Mouse (Mus musculus) thymus, postnatal 0 days (tissue): Measurements from ENCODE around the gene Polg. TPM values are rescaled to one million over a fixed set of nuclear protein-coding genes. Genes with fewer than 3 reads are reported as not detected.

Experiments used
- DNase-seq: peaks from one replicate; pipeline ENCODE4 v3.0.0-alpha.2; 2015; ENCODE audit warnings: low spot score
- microRNA-seq: library from miRNA; unstranded; fragments of <30 nt; microRNA quantifications from one replicate; pipeline ENCODE4, GENCODE M21; 2016; ENCODE audit warnings: borderline number of aligned reads
- polyA plus RNA-seq: library from polyadenylated mRNA; unstranded; fragments of >200 nt; fragmentation: Nextera tagmentation; extraction: Ambion mirVana; gene quantifications from 2 replicates; pipeline ENCODE4 v1.2.1, GENCODE M21; 2015

Polg gene
- polyA plus RNA-seq, 1 experiment from 2014 or later, result 40.4 TPM

DNA sequence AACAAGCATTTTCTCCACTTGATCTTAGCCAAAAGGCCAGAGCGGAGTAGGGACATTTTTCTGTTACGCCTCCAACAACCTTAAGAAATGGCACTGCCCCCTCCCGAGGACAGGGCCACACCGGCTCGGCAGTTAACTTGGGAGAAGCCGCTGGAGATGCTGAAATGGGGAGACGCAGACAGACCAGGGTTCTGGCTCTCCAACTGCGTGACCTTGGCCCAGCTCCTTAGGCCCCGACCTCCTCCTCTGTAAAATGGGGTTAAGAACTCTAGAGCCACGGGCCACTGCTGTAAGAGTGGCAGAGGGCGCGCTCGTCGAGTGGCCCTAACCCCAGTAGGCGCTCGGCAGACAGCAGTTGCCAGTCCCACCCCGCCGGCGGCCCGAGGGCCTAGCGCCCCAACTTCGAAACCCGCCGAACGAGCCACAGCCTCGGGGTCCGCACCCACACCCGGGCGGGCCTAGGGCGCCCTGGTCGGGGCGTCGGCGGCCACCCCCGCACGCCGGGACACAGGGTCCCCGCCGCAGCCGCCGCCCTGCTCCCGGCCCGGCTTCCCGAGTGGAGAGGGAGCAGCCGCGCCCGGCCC is 609 bp downstream of the Polg start:
- no peak for DNase-seq

DNA sequence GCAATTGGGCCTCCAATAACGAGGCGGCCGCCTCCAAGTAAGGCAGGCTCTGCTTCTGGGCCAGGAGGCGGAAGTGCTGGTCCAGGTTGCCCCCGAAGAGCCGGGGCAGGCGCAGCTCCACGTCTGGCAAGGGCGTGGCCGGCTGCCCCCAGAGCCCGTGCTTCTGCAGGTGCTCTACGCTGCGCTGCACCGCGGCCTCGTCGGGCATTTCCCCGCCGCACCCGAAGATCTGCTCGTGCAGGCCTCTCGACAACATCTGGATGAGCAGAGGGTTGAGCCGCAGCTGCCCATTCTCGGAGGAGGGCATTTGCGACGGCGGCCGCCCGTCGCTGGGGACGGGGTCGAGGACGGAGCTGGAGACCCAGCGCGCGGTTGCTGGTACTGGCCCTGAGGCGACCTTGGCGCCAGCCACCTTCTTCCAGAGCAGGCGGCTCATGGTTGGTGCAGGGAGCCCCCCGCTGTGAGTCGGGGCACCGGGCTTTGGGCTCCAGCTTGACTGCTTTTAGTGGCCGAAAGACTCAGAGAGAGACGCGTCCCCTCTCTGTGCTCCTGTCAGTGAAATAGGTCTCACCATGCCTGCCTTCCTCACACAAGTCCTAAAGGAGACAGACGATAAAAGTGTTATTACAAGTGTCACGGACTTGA is 1.3 kb downstream of the Polg start:
- peak; percentile 30 for DNase-seq

DNA sequence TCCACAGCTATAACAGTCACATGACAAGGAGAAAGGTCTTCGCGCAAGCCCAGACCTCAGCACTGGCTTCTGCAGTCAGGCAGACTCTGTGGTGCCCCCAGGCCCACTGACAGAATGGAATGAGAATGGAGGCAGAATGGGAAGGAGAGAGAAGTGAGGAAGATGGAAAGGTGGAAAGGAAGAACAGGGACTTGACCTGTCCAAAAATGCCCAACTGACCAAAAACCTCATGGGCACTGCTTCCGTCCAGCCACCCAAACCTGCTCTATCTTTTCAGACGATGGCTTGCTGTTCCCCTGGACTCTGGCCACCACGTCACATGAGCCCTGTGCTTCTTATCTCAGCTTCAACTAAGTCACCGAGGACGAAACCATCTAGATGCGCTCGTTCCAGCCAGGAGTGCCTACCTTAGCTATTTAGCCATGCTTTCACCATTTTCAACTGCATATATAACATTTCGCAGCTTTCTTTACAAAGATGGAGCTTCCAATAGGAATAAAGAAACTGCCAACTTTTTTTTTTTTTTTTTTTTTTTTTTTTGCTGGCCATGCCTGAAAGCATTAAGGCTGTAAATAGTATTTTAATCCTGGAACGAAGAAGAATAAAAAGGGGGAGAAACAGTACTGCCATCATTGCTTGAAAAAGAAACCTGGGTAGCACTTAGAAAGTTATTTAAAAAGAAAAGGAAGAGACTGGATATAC is 2.6 kb downstream of the Polg start:
- no peak for DNase-seq

DNA sequence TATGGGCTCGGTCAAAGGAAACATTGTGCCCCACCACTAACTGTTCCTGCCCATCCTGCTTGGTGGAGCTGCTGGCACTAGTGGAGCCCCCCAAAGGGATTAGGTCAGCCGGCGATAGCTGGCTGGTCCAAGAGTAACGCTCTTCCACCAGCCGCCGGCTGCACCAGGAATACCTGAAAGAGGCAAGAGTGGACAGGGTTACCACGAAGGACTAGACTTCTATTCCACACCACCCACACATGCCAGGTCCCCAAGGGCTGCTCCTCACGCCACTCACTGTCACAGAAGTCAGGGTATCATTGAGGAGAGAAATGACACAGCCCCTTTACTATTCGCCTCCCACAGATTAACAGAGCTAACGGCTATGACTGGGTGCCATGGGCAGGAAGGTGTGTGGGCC is 4.4 kb downstream of the Polg start:
- no peak for DNase-seq

DNA sequence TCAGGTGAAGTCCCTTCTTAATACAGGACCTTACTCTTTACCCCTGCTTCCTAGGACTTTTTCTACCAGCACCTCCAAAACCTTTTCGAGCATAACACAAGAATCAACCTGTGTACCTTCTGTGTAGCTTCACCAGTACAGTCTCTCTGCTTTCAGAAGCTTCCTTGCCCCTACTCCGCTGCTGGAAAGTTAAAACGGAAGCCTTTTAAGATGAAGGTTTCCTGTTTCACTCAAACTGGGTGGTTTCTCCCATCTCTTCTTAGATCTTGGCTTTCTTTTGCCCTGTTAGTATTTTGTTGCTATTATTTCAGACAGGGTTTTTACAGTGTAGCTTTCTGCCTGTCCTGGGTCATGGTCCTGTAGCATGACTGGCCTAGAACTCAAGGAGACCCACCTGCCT is 18.7 kb downstream of the Polg start:
- no peak for DNase-seq

DNA sequence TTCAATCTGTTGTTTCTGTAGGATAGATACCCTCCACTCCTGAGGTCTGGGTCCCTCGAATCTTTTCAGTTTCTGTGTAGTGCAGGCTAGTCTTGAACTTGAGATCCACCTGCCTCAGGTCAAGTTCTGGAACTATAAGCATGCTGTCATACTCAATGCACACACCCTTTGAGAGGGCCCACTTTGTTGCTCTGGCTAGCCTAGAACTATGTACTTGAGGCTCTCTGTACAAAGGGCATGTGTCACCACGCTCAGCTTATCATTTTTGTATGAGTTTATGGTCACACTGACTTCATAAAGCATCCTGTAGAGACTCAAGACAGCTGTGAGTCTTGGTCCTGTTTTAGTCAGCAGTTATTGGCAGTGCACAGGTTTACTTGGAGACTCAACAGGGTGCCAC is 19.1 kb downstream of the Polg start:
- DNase-seq, result no peak

DNA sequence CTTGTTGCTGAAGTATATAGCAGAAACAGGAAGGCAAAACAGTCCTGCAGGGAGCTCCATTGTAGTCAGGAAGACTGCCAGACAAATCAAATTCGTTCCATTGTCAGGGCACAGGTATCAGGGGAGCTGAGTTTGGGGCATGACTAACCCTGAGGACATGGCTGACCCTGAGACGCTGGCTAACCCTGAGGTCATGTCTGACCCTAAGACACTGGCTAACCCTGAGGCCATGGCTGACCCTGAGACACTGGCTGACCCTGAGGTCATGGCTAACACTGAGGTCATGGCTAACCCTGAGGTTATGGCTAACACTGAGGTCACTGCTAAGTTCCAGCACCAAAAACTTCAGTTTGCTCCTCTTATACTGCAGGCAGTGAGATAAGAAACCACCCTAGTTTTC is 26.1 kb downstream of the Polg start:
- DNase-seq, result no peak

DNA sequence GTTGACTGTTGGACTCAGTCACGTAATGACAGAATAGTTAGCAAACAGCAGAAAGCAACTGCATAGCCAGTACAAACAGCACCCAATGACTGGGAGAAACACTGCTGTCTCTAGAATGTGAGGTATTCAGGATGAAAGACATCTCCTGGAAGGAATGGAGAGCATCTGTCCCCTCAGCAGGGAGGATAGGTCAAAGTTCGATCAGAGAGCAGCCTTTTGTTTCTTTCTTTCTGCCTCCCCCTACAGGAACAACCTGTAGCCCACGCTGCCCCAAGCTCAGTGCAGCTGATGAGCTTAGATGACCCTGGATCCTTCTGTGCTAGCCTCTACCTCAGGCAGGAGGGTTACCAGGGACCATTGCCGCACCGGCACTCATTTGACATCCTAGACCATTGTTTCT is 37.9 kb downstream of the Polg start:
- DNase-seq, result no peak

DNA sequence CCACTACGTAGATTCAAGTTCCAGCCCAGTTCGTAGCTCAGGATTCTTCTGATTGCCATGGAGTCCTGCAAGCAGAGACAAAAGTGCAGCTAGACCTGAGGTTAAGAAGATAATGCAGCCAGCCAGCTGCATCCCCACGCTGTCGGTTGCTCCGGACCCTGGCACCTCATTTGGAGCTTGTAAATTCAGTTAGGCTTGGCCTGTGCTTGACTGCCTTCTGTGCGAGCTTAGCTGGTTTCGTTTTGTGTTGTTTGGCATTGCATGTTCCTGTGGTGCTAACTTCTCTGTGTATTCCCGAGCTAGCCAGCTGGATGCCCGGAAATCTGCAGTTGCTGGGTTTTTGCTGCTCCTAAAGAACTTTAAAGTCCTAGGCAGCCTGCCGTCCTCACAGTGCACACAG is 40.4 kb downstream of the Polg start:
- DNase-seq, result no peak

DNA sequence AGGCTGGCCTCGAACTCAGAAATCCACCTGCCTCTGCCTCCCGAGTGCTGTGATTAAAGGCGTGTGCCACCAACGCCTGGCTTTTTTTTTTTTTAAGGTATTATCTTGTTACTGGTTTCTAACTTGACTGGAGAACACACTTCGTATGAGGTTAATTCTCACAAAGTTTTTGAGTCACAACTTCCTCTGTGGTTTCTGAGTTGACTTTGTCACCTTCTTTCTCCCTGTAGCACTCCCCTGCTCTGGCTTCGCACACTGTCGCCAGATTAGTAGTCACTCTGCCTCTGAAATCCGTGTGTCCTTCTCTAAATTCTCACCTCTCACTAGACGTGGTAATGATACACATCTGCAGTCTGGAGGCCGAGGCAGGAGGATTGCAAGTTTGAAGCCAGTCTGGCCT is 43.3 kb downstream of the Polg start:
- no peak for DNase-seq

DNA sequence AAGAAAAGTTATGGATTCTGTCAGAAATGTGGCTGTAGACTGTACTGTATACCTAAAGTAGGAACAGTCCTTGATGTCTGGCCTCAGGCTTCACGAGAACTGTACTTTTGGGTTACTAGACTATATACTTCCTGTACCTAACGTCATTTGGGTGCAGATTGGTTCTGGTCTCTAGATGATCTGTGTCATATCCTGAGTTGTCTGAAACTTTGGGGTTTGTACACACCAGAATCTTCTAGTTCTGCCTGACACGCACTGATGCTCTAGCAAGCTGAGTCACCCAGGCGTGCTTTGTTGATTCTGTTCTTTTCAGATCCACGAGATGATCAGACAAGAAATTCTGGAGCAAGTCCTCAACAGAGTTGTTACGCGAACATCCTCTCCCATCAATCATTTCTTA is 46.2 kb downstream of the Polg start:
- DNase-seq, result no peak

DNA sequence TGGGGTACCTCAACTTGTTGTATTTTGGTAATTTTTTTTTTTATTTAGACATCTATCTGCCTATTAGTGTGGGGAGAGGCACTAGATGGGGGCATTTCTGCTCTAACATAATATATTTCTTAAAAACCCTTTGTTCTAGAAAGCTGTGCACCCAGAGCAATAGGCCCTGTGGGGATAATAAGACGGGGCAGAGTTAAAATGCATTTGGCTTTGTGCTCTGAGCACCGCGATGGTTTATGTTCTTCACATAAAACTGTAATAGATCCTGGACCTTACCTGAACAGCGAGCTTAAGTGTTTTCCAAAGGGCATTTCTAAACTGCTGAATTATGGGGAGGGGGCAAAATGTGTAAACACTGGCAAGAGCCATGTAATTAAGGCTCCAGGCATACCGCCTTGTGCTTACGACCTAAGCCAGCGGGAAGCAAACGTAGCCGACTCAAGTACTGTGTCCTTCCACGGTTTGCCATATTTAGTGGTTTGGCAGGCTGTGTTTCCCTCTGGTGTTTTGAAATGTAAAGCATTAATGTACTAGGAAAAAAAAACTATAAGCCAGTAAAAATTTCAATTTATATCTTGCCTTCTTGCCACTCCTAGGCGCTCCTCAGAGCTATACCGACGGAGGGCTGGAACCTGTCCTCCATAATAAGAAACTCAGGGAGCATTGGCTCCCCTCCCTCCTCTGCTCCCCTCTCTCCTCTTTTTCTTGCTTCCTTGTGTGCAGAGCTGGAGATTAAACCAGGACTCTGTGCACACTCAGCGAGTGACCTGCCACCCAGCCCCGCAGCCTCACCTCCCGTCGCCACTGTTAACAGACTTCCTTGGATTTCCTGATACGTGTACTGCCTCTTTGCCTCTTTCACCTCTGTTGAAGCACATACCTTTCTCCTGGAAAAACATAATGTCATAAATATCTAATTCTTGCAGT is 51.5 kb downstream of the Polg start:
- DNase-seq, result no peak

DNA sequence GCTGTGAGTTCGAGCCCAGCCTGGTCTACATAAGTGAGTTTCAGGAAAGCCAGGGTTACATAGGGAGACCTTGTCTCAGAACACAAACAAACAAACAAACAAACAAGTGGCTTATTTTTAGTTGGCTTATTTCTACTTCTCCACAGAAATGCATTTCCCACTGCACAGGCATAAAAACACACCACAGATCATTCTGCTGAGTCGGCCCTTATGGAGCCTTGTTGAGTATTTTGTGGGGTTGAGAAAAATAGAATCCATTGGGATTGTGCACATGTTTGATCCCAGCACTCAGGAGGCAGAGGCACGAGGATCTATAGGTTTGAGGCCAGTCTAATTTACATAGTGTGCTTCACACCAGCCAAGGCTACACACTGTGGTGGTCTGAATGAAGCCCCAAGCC is 65.9 kb downstream of the Polg start:
- no peak for DNase-seq

DNA sequence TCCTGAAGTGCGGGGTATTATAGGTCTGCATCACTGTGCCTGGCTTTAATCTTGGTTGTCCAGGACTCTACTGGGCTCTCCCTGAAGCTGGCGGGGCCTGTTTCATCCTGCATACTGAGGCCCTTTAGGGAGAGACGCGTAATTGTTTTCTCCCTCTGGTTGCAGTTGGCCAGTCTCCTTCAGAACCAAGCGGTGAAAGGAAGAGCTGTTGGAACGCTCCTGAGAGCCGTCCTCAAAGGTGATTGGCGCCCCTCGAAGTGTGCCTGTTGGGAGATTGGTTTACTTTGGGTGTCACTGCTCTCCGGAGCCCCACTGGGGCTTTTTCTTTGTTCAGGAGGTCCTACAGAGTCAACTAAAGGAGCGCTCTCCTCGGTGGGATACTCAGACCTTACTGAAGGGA is 67.2 kb downstream of the Polg start:
- DNase-seq, result no peak

DNA sequence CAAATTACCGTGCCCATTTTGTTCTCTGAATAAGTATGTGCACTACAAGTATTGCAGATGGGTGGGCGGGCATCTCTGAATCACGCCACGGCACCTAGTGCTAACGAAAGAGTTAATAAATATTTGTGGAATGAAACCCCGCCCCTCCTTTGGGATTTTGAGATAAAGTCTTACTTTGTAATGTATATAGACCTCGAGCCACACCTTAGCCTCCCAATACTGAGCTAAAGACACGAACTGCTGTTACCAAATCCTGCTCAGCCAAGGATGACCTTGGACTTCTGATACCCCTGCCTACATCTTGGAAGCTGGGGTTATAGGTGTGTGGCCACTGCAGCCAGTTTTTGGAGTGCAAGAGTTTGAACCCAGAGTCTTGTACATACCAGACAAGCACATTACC is 67.7 kb downstream of the Polg start:
- DNase-seq, result no peak

DNA sequence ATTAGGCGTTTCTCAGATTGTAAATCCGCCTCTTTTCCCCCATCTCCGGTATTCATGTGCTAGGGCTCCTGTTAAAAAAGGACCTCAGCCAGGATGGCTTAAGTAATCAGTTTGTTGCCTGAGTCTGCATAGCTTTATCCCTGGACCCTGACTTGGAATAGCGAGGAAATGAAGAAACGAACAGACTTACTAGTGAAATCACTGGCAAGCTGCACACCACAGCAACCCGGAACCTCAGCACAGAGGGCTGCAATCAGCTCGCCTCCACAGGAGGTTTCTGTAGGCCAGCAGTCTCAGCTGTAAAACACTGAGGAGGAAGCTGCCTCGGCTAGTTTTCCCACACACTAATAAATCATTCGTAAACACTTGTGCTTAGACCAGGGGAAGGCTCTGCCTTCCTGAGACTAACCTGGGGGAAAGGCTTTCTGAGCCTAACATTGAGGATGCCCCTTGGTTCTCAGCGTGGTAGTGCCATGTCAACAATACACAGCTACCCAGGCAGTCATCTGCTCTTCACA is 68.7 kb downstream of the Polg start:
- DNase-seq, result no peak

Small RNAs within 50 kb of the gene (microRNA-seq; reads per million reads assigned to microRNA genes)
- not detected for gene Mir9-3

Other genes with a start within 250 kb of the Polg start
- gene Abhd2, start 193.2 kb downstream of the Polg start, polyA plus RNA-seq, result 14.8 and 15.9 TPM in 2 replicates
- 0.18 and 0.30 TPM in 2 replicates for gene Rlbp1, start 79.3 kb downstream of the Polg start, polyA plus RNA-seq
- gene Fanci, start 74.4 kb downstream of the Polg start, polyA plus RNA-seq, result 9.7 and 9.8 TPM in 2 replicates
- gene Rhcg, start 151.3 kb upstream of the Polg start, polyA plus RNA-seq, result 0.57 and 0.82 TPM in 2 replicates
- gene Ticrr, start 193.8 kb upstream of the Polg start, polyA plus RNA-seq, result 6.0 and 7.2 TPM in 2 replicates
- gene Kif7, start 249.4 kb upstream of the Polg start, polyA plus RNA-seq, result 2.2 and 2.5 TPM in 2 replicates